Mouse (Mus musculus) olfactory bulb, adult 2 months (tissue): ENCODE measurements around the gene Vamp2.

Experiments
- CTCF ChIP-seq: fragments of 200-500 bp; IDR thresholded peaks from 2 replicates; pipeline ENCODE4 v1.5.1; 2012; ENCODE audit warnings: low read depth, mild to moderate bottlenecking, low read length, moderate library complexity; ENCODE audit not compliant: insufficient read depth
- POLR2A ChIP-seq: fragments of 200-500 bp; IDR thresholded peaks from 2 replicates; pipeline ENCODE4 v1.6.1; 2012; ENCODE audit warnings: mild to moderate bottlenecking, low read depth, low read length, moderate library complexity; ENCODE audit not compliant: insufficient read depth

GRCm38 (mm10) chr11:69111865-69112264, 23.6 kb downstream of the Vamp2 start:
- TF ChIP-seq CTCF (no peak), POLR2A (no peak)
